Mouse (Mus musculus) erythroblast, adult 5-6 weeks (primary cell): ENCODE measurements around the gene St8sia1. TPM values are rescaled to one million over a fixed set of nuclear protein-coding genes. Genes with fewer than 3 reads are reported as not detected.

Source experiments
- ATAC-seq: replicated peaks from 2 replicates; pipeline ENCODE4 v1.8.0; 2016; ENCODE audit warnings: moderate number of reproducible peaks, mild to moderate bottlenecking, moderate TSS enrichment, inconsistent platforms; ENCODE audit not compliant: poor library complexity, low FRiP score, severe bottlenecking
- total RNA-seq, 2 experiments: library from RNA; stranded (forward) in 1 of 2; stranded (reverse) in 1 of 2; fragments of 150-400 nt in 1 of 2; fragments of 200-764, 138-1000 nt in 1 of 2; gene quantifications; 2 replicates each; pipeline versions ENCODE4 v1.2.3 to v1.2.4; 2015 to 2017; ENCODE audit warnings: low replicate concordance in 2 of 2

The St8sia1 gene
- total RNA-seq, 2 experiments from 2014 or later, result not detected

DNA sequence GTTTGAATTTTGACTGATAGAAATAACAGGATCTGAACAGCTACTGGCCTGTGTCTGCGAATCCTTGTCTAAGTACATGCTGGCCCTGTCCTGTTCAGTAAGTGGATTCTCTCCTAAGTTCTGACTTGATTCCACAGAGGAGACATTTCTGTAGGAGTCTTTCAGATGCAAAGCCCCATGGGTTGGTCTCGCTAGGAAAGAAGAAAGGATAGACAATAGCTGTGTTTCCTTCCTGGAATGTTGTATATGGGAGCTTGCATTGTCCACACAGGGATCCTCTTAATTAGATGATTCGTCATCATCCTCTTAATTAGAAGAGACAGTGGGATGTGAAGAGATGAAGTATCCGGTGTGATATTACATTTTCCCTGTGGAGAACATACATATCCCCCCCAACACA, 117.4 kb downstream of the St8sia1 start:
- ATAC-seq, result no peak

DNA sequence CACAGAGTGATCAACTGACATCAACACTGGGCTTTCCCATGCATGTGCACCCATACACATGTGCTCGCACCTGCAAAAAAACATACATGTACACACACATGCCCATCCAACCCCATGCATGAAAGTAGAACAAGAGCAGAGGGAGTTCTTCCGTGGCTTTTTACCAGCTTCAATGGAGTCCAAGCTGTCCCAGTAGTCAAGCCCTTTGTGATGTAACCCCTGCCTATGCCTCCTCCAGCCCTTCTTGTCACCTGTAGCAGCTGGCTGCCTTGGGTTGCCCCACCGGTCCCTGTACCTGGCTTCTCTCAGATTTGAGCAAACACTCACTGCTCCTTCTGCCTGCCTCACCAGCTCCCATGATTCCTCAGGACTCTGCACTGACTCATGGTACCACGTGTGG, 119.2 kb downstream of the St8sia1 start:
- no peak for ATAC-seq

DNA sequence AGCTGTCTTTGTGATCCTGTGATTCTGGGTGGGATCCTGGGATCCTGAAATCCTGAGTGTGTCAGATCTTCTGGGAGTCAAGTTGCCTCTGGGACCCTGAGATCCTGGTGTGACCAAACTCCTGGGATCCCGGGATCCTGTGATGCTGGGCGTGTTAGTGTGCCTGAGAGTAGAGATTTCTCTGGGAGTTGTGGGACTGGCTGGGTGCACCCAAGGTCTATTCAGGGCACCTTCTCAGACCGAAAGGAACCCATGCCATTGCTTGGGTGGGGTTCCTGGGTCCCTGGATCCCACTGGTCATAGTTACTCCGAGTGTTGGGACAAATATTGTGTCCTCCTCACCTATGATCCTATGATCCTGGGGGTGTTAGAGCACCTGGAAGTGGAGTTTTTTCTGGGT, 120.2 kb downstream of the St8sia1 start:
- ATAC-seq, result no peak

DNA sequence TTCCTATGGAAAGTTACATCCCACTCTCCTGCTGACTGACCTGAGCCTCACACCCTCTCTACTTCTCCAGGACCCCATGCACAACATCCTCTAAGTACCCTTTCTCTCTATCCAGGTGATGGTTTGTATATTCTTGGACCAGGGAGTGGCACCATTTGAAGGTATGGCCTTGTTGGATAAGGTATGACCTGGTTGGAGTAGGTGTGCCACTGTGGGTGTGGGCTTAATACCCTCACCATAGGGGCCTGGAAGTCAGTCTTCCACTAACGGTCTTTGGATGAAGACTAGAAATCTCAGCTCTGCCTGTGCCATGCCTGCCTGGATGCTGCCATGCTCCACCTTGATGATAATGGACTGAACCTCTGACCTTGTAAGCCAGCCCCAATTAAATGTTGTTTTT, 125.8 kb downstream of the St8sia1 start:
- no peak for ATAC-seq

DNA sequence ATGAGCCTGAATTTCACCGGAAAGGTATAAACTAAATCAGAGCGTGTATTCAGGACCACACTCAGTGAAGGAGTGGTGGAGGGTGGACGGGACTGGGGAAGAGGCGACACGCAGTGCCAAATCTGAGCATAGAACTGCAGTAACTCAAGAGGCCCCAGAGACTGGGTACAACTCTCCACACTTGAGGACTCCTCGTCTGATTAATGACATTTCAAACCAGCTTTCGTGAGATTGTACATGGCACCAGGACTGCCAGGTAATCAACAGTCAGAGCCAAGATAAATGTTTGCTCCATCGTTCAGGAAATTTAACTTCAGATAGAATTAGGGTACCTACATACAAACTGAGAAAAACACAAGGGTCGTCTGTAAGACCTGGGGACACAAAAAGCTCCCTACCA, 126.9 kb downstream of the St8sia1 start:
- ATAC-seq, result no peak

DNA sequence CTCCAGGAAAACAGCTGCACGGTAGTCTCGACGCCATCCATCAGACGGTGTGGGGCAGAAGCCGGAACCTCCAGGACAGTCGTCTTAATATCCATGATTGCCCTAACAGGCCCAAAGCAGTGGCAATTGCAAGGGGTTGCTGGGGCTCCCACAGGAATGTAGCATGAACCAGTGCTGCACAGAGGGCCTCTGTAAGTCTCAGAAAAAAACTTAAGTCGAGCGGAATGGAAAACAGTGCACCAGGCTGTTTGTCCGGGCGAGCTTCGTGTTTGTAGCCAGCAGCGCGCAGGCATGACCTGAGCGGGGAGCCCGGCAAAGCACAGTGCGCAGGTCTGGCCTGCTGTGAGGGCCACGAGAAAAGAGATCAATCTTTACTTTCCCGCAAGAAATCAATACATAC, 128.5 kb downstream of the St8sia1 start:
- ATAC-seq, result no peak

DNA sequence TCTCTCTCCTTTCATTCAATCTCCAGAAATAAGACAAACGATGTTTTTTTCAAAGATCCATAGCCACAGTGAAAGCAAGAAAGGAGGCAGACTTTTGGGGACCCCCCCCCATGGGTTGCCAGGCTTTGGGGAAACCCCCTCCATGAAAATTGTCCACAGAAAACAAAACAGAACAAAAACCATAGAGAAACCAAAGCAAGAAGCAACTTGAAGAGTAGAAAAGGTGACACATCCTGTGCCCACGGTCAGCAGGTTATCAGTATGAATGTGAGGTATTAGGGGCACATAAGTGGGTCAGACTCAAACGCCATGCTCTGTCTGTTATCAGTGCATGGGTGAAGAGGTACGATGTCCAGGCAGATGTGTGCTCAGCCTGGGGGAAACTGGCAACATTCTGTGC, 129.3 kb downstream of the St8sia1 start:
- ATAC-seq, result no peak

DNA sequence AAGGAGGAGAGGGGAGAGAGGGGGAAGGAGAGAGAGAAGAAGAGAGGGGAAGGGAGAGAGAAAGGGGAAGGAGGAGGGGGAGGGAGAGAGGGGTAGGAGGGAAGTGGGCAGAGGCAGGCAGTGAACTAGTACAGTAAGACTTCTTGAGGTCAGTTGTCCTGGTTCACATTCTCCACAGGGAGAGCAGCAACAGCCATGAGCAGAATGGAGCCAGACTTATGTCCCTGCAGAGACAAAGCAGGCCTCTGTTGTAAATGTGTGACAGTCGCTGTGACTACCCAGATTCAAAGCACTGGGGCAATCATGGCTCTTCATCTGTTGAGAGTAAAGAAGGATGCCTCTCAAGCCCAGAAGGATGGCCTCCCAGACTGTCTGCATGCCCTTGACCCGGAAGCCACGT, 132.5 kb downstream of the St8sia1 start:
- ATAC-seq, result no peak

DNA sequence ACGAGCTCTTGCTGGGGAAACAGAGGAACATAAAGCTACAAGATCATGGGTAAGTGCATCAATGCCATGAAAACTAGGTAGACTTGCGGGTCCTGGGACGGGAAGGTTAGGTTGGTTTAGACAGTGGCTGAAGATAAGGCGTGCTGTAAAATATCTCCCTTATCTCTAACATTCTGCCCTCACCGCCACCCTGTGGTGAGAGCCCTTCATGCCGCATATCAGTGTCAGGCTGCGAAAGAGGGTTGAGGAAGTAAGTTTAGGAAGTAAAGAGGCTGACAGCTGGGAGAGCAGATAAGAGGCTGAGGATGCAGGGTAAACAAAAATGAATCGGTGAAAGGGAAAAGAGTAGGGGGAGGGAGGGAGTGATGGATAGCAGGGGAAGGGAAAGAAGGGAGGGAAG, 133.0 kb downstream of the St8sia1 start:
- ATAC-seq, result no peak; the same call in 1 of the 2 replicates

DNA sequence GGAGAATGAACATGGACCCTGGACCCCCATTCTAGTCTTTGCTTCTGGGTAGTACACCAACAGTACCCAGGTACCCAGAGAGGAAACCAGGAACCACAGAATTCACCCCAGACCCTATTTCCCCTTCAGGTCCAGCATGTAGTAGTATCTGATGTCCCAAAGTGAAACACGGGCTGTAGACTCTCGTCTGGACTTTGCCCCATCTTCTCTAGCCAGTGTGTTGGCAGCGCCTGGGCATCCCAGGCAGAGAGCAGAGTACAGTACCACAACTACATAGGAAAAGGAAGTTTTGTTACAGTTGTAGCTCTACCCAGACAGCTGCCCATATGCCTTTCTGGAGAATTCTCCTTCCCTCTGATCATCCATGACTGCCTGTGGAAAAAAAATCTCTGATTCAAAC, 134.0 kb downstream of the St8sia1 start:
- no peak for ATAC-seq

DNA sequence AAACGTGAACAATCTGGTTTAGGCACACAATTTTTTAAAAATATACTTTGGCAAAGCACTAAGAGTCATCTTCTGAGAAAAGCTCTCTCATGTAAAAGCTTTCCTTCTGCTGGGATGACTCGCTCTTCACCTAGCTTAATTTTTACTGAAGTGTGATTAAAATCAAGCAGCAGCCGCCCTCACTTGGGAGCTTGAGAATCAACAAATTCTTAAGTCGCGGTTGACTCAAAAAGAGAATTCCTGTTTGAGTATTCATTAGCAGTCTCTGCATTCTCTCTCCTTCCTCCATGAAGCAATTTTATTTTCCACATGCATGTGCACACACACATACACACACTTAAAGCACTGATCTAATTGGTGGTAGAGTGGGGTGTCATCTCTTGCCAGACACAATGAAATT, 138.8 kb downstream of the St8sia1 start:
- ATAC-seq, result no peak

DNA sequence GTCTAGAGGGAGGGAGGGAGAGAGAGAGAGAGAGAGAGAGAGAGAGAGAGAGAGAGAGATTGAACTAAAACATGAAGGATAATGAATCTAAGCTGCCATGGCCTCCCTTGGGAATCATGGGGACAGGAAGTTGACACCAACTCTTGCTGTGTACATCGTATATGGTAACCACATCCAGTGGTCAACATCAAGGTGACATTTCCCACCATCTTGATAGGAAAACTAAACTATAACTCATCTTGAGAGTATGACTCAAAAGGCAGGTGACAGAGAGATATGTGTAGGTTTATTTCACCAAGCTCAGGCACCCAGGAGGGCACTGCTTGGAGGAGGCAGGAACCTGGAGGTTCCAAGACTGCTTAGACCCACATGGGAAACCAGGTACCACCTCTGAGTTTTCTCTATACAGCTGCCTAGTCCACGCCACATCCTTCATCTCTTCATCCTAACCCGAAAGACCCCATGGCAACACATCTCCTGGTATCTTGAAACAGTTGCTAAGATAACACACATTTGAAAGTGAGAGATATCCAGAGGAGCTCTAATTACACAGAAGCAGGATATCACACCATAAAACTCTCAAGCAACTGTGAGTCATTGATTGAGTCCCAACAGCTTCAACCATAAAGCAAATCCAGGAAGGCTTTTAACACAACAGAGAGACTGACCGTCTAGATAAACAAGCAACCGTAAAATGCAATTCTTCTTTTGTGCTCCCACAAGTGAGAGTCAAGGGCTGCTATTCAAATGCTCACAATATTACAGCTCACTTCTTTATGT, 141.1 kb downstream of the St8sia1 start:
- ATAC-seq, result no peak

DNA sequence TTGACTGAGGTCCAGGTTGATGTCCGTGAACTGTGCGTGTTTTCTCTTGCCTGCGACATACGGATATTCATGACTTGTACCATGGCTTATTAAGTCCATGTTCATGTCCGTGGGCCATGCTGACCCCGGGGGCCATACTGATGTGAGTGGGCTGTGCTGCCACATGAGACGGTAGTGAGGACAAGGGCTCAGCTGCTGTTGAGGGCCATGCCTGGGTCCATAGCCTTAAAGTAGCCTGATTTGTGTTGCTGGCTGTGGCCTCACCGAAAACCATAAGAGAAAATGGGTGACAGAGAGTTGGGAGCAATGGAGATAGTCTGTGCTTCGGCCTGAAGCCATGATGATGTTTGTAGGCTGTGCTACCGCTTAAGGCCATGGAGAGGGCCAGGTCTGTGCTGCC, 145.9 kb downstream of the St8sia1 start:
- 0 out of 2 replicates have a peak, but pooled peaks have one; percentile 12 for ATAC-seq

DNA sequence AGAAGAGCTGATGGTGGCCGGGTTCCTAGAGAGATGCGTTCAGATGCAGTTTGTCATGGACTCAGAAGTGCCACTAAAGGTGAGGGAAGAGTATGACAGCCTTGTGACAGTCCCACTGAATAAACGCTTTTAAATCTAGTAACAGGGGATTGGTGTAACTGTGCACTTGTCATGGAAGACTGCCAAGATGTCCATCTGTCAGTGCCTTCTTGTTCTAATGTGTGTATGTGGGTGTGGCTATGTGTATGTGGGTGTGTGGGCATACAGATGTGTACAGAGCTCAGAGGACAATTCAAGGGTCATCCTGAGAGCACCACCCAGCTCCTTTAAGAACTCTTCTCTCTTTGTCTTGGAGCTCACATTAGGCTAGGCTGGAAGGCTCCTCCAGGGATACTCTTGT, 148.7 kb downstream of the St8sia1 start:
- no peak for ATAC-seq

DNA sequence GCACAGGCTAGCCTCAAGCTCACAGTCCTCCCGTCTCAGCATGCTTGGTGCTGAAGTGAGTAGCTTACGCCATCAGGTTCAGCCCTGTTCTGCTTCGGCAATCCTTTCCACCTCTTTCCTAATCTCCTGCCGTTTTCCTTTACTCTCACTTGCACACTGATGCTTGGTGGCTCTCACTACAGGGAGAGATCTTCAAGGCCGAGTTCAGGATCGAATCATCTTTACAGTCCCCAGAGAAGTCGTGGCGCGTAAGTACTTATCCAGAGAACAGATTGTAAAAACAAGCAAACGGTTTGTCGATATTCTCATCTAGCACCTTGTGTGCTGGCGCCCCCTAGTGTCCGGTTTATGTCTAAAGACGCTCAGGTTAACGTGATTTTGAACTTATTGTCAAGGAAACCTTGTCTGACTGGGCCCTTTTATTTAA, 149.7 kb downstream of the St8sia1 start:
- ATAC-seq, result peak; percentile 71

DNA sequence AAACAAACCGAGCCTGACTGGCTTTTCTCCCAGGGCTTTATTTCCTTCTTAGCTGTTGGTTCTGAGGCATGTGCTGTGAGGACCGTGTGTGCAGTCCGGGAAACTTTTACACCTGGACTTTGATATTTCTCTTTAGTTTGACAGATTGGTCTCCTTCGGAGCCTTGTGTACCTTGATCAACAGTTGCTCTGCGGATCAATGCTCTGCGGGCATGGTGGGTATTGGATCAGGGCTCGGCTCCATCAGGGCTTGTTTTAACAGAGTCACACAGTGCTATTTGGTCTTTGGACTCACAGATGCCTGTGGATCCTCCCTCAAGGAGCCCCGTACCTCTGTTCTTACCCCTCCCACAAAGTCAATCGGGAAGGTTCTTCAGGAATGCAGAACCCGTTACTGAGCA, 150.2 kb downstream of the St8sia1 start:
- no peak for ATAC-seq

DNA sequence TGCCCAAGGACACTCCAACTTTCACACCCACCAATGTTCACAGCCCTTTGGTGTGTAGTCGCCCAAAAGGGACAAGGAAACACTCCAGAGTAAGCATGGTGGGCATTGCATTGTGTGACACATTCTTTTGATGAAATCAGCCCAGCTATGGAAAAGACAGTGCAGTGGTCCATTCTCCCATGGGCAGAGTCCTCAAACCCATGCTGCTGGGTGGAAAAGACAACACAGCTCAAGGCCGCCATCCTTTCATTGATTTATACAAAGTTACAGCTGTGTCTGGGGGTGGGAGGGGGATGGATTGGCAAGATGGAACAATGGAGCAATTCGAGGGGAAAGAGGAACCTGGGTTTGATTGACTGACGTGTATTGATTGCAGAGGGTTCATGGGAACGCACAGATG, 151.3 kb downstream of the St8sia1 start:
- no peak for ATAC-seq

DNA sequence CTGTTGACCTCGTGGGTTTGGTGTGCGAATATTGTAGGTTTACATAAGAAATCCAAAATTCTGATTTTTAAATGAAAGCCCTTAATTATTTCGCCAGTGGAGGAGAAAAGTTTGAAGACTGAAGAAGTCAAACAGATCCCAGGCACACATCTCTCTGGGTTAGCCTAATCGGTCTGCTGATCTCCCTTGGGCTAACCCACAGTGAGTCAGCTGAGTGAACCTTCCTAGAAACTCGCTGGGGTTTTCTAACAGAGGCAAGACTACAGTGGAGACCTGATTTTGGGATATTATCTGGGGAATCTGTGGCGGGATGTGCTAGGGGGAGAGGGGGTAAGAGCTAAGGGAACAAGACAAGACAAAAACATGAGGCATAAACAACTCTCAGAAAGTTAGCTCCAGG, 154.0 kb downstream of the St8sia1 start:
- no peak for ATAC-seq

DNA sequence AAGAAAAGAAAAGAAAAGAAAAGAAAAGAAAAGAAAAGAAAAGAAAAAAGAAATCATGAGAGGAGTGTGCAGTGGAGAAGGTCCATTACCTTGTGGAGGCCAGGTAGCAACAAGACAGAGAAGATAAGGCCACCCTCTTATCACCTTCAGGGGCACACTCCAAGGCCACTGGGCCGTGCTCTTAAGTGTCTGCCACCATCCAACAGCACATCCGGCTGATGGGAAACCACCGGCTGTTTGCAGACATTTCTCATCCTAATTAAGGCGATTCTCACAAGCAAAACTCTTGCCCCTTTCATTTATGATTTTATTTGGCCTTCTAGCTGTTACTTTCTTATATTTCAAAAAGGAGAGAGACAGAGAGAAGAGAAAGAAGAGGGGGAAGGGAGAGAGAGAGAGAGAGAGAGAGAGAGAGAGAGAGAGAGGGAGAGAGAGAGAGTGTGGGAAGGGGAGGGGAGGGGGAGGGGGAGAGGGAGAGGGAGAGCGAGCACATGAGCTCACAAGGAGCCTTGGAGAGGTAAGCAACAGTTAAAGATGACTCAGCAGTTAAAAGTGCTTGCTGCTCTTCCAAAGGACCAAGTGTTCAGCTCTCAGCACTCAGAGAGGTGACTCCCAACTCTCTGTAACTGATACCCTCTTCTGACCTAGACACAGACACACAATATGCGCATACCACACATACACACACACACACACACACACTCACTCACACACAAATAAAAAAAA, 154.7 kb downstream of the St8sia1 start:
- ATAC-seq, result no peak

DNA sequence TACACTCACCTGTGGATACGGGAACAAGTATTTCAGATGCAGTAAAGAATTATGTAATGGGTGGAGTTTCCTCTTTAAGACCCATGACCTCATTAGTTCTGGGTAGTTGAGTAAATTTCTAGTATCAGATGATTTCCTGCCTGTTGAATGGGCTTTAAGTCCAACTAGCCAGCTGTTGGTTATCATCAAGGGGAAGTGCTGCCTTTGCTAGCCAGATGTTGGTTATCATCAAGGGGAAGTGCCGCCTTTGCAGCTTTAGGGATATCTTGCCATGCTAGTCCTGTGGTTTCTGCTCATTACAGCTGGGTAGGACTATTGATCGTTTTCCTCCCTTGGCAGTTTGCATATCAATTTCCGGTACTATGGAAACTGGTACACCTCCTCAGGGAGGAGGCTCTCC, 157.9 kb downstream of the St8sia1 start:
- ATAC-seq, result no peak

DNA sequence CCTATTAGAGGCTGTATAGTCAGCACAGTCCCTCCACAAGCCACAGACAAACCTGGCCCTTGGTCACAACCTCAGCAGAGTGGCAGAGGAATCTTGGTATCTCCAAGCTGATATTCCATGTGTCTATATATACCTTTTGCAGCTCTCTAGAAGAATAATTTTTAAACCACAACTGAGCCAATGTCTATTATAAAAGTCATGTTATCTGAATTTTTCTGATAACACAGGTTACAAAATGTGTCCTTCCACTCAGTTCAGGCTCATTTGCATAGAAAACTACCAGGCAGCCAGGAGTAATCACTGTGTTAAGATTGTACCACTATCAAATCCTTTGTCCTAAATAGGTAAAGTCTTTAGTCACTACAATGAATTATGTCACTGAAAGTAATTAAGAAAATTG, 159.8 kb downstream of the St8sia1 start, which contains the start of gene Sult6b2:
Gene Sult6b2, minus strand, starts transcription at position 101 of the 400 bp plus-strand sequence.
- no peak for ATAC-seq
